Mouse (Mus musculus) thymus, adult 2 months (tissue): ENCODE measurements around the gene AL607142.1.

Source experiments
- CTCF ChIP-seq: fragments of 200-500 bp; IDR thresholded peaks from 2 replicates; pipeline ENCODE4 v1.5.1; 2012; ENCODE audit warnings: mild to moderate bottlenecking, control low read depth, low read length, moderate library complexity, borderline replicate concordance; ENCODE audit not compliant: control insufficient read depth, poor library complexity, insufficient read depth; ENCODE audit errors: extremely low read depth
- POLR2A ChIP-seq: fragments of 200-500 bp; IDR thresholded peaks from 2 replicates; pipeline ENCODE4 v1.6.1; 2012; ENCODE audit warnings: mild to moderate bottlenecking, low read length, control low read depth, moderate library complexity; ENCODE audit not compliant: control insufficient read depth, poor library complexity, insufficient read depth; ENCODE audit errors: extremely low read depth

GRCm38 (mm10) chr4:120131441-120132220 is 66.8 kb downstream of the AL607142.1 start:
- TF ChIP-seq POLR2A (no peak), CTCF (no peak)
